Mouse (Mus musculus): ENCODE data around the gene Hamp.

Hamp gene

DNA sequence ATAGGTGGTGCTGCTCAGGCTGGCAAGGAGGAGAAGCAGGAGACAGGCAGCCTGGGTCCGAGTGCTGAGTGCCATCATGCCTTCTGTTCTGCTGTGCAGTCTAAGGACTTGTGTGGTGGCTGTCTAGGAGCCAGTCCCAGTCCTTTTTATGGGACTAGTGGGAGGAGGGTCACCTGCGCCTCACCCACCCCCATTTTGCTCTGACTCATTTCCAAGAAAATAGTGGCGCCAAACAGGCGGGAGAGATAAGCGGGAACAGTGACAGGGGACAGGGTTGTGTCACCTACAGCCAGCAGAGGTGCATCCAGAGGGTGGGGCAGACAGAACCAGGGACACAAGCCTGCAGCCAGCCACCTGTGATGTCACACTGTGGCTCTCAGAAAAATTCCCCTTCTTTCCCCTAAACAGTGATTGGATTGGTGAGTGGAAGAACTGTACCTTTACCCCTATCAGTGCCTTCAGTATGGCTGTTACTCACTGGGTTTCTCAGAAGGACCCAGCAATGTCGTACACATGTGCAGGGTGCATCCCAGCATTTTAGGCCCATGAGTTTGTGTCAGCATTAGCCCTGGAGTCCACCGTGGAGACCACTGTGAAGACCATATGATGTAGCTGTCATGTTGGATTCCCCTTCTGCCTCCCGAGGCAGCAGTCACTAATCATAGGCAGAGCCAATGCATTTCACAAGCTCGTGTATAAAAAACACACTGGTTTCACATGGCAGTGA lies at the start of gene Hamp:
Gene Hamp, minus strand, starts transcription at position 124 of the 727 bp plus-strand sequence.
- DNase-seq = peak in 1 of 2 experiments; percentile 16

DNA sequence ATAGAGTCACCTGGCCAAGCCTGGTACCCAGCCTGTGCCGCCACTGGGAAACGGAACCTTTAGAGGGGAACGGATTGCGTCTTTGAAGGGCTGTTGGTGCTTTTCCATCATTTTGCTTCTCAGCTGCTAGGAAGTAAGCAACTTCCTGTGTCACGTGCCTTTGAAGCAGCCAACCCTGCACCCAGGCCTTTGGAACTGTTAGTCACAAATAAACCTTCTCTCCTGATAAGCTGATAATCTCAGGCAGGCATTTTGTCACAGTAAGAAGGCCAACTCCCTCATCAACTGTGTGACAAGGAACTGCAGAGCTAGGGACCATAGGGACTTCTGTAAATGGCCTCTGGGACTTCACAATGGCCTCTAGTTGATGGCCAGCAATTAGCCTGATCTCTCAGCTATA lies 48.3 kb upstream of the Hamp start:
- DNase-seq = no peak

GRCm38 (mm10) chr7:30988519-30989162 lies 44.8 kb upstream of the Hamp start:
- no peak for DNase-seq

DNA sequence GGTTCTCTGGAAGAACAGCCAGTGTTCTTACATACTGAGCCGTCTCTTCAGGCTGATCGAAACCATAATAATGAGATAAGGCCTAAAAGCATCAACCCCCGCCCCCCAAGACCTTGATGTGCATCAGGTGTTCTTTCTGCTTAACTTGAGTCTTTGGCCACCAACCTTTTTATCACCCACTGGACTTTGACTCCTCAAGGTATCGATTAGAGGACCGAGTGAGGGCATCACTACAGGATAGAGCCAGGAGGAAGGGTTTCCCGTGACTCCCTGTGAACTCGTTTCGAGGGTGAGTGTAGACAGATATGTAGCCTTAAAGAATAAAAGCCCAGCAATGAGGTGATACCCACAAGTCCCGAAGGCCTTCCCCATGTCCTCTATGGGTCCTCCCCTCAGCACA lies 41.5 kb upstream of the Hamp start:
- DNase-seq = no peak

- DNase-seq = no peak
Observed at GRCm38 (mm10) chr7:30981703-30982102, 37.9 kb upstream of the Hamp start.

- DNase-seq = peak; percentile 93 to 94
Observed at GRCm38 (mm10) chr7:30973501-30974289, 29.9 kb upstream of the Hamp start, which contains the start of gene Fam187b. TSS of gene Fam187b (plus strand) at chr7:30973790.

DNA sequence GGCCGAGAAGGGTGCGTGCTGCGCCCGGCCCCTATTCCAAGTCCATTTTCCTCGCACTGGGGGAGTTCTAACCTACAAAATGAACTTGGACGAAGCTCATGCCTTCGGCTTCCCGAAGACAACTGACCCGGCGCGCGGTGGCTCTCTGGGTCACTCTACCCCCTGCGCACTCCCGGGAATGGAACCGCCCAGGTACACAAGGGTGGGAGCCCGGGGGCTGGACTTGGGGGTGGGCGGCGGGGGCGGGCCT lies 29.3 kb upstream of the Hamp start, which contains the start of gene Lsr:
Gene Lsr, minus strand, starts transcription at position 214 of the 250 bp plus-strand sequence.
- no peak for DNase-seq

DNA sequence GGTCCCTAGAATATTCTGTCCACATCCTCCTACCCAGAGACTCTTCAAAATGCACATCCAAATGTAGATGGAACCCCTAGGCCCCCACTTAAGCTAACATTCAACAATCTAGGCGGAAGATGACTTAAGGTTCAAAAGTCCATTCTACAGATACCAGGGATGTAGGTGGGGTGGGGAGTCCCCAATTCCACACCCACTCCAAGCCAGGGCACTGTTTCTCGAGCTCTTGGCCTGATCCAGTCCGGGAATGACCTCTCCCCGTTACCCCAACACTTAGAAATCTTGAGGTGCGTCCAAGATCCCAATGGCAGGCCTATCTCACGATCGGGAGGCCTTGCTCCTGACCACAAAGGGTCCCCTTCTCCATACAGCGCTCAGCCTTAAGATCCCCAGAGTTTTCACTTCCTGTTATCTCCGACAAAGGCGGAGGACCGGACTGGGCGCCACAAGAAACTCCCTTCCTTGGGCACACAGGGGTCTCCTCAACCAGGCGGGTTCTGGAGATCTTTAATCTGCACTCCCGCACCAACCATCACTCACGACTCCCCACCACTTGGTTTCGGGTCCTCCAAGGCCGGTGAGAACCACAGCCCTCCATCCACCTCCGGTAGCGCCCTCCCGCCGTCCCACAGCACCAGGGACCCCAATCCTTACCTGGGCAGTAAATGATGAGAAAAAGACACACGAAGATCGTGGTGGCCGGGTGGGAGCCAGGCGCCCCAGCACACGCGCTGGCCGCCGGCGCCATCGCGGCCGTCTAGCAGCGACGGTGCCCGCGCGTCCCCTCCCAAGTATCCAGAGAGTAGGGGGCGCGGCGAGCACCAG lies 28.8 kb upstream of the Hamp start:
- peak in 1 of 2 experiments; percentile 22 for DNase-seq

GRCm38 (mm10) chr7:30971901-30972300 lies 28.1 kb upstream of the Hamp start:
- DNase-seq = no peak

DNA sequence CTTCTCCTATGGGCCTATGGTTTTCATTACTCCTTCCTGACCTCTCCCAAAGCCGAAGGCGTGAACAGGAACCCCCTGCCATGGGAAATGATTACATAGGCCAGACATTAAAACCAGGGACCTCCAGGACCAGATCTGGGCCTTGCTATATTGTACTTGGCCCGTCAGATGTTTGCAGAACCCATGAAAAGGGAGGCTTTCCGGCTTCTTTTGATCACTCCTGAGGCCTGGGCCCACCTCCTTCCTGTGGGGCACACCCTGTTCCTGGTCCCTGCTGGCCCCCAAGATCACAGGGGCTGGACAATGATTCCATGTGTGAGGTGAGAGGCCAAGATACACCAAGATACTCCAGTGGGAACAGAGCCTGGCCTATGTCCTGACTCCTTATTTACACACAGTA lies 25.3 kb upstream of the Hamp start:
- no peak for DNase-seq

DNA sequence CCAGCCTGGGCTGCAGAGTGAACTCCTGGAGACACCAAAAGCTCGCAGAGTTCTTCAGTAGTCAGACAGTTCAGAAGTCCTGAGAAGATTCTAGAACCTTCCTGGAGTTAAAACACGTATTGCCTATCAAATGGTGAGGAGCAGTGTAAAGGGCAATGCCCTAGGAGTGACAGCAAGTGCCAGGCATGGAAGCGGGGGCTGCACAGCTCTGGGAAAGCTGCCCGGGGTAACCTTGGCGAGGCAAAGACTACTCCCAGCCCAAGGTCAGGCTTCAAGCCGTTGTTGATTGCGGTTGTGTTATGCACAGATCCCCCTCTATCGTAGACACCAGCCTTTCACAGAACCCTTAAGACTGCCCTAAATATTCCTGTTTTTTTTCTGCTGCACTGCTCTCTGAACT lies 24.8 kb upstream of the Hamp start:
- DNase-seq = no peak

DNA sequence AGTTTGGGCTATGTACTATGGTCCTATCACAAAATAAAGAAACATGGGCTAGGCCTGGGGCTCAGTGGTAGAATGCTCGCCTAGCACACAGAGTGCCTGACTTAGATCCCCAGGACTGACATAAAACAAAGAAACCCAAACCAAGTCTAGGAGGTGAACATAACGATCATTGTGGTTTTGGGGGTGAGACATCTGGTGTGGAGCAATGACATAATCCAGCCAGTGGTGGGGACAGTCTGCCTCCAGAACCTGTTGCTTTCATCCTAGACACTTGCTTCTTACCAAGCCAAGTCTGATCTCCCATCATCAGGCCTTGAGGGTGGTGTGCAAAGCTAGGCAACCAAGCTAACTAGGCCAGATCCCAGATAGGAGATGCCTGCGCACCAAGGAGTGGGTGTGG lies 22.8 kb upstream of the Hamp start:
- DNase-seq = no peak

GRCm38 (mm10) chr7:30965677-30966076 lies 21.8 kb upstream of the Hamp start:
- no peak for DNase-seq

DNA sequence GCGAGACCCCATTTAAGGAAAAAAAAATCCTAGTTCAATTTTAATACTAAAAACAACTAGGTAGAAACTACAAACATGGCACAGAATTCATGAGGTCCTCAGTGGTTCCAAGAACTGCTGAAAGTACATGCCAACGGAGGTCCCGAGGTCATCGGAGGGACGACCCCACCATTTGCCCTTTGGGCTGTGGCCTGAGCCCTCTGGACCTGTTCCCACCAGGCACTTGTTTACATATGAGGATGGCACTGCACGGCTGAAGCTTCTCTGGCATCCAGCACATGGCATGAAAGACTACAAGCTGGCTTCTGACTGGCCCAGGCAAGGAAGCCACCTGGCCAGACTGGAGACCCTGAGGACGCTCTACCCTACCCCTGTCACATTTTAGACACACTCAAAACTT lies 20.5 kb upstream of the Hamp start:
- DNase-seq = no peak

GRCm38 (mm10) chr7:30962862-30963261 lies 19.0 kb upstream of the Hamp start:
- DNase-seq = no peak

GRCm38 (mm10) chr7:30959786-30960349 lies 16.0 kb upstream of the Hamp start:
- no peak for DNase-seq

- no peak for DNase-seq
Observed at GRCm38 (mm10) chr7:30958866-30959487, 15.1 kb upstream of the Hamp start.

GRCm38 (mm10) chr7:30958109-30958865 lies 14.5 kb upstream of the Hamp start:
- no peak for DNase-seq

DNA sequence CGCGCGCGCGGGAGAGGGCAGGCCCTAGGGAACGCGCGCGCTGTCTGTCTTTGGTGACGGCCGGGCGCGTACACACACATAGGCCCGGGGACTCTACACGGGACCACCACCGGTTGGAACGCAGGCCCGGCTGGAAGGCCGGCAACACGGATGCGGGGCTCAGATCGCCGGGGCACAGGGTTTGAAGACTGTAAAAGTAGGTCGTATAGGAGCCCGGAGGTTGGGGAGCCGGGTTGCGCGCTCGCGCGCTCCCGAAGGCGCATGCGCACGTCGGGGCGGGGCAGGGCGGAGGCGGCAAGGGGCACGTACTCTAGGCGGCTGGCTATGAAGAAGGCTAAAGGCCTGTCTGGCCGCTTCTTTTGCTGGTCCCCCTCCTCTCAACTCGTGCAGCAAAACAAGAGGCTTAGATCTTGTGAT lies 13.5 kb upstream of the Hamp start:
- DNase-seq = peak; percentile 94

- DNase-seq = peak; percentile 84 to 92
Observed at GRCm38 (mm10) chr7:30956756-30957366, 13.0 kb upstream of the Hamp start, which contains the start of gene Usf2. TSS of gene Usf2 (minus strand) at chr7:30956803.

- peak in 1 of 2 experiments; percentile 65 for DNase-seq
Observed at GRCm38 (mm10) chr7:30956357-30956751, 12.5 kb upstream of the Hamp start.

Data from lung, postnatal 4 days (tissue).